Mouse (Mus musculus) G1E (cell line): ENCODE measurements at regions not wholly inside any gene's neighbourhood (a gene's known extent, or its start where the extent isn't known, plus 50 kb on each side); places are given as distances from the start of the nearest gene placed in this dataset.

Experiments
- CTCF ChIP-seq: IDR thresholded peaks from 2 replicates; pipeline ENCODE4 v1.5.1; 2012; ENCODE audit warnings: low read depth, low read length, inconsistent platforms, mixed read lengths
- GATA1 ChIP-seq: IDR thresholded peaks from 2 replicates; pipeline ENCODE4 v1.6.1; 2012; ENCODE audit warnings: borderline replicate concordance, low read length, inconsistent platforms, mixed read lengths
- GATA2 ChIP-seq: IDR thresholded peaks from 2 replicates; pipeline ENCODE4 v1.6.1; 2012; ENCODE audit warnings: low read depth, low read length, inconsistent platforms, borderline replicate concordance
- POLR2AphosphoS5 ChIP-seq: IDR thresholded peaks from 2 replicates; pipeline ENCODE4 v1.6.1; 2012; ENCODE audit warnings: low read depth, low read length, inconsistent platforms; ENCODE audit not compliant: insufficient replicate concordance
- TAL1 ChIP-seq: conservative IDR thresholded peaks from 2 replicates; pipeline ENCODE4 v1.6.1; 2012; ENCODE audit warnings: low read depth, low read length, inconsistent platforms, mixed read lengths

GRCm38 (mm10) chr4:131159712-131160111, 215.5 kb downstream of the Matn1 start:
- no peak for TF ChIP-seq CTCF
- TF ChIP-seq GATA1, result no peak
- no peak for TF ChIP-seq TAL1
- no peak for TF ChIP-seq POLR2AphosphoS5
- no peak for TF ChIP-seq GATA2
